Mouse (Mus musculus) testis, adult 2 months (tissue): ENCODE data around the gene Cfap100.
A peak's percentile ranks its signal among the peaks of the same experiment; 100 is the strongest.

Experiments
- CTCF ChIP-seq: fragments of 200-500 bp; IDR thresholded peaks from 2 replicates; pipeline ENCODE4 v1.5.1; 2012; ENCODE audit warnings: low read depth, mild to moderate bottlenecking, inconsistent platforms, low read length, moderate library complexity; ENCODE audit not compliant: control insufficient read depth, insufficient read depth, insufficient replicate concordance
- POLR2A ChIP-seq: fragments of 200-500 bp; IDR thresholded peaks from 2 replicates; pipeline ENCODE4 v1.6.1; 2012; ENCODE audit warnings: low read depth, mild to moderate bottlenecking, inconsistent platforms, low read length, moderate library complexity; ENCODE audit not compliant: control insufficient read depth

DNA sequence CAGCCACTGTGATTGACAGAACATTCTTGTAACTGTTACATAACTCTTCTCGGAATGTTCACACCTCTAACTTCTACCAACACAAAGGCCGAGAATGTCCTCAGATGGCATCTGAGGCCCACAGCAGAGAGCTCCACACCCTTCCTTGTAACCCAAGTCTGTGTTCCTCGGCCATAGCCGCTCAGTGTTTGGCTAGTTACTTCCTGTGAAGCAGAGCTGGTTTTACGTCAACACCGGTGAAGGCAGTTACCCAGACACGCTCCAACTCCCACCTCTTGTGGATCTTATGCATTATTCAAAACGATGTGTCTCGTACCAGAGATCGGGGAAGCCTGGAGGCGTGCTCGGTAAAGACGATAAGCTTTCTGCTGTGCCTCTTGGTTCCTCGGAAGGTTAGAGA, 1.3 kb upstream of the Cfap100 start:
- TF ChIP-seq CTCF = no peak
- peak; percentile 61; the same call in 1 of the 2 replicates for TF ChIP-seq POLR2A
